Mouse (Mus musculus): ENCODE measurements around the gene Tmem207. TPM values are rescaled to one million over a fixed set of nuclear protein-coding genes. Genes with fewer than 3 reads are reported as not detected.

Gene Tmem207
- polyA plus RNA-seq, 1 experiment: not detected

DNA sequence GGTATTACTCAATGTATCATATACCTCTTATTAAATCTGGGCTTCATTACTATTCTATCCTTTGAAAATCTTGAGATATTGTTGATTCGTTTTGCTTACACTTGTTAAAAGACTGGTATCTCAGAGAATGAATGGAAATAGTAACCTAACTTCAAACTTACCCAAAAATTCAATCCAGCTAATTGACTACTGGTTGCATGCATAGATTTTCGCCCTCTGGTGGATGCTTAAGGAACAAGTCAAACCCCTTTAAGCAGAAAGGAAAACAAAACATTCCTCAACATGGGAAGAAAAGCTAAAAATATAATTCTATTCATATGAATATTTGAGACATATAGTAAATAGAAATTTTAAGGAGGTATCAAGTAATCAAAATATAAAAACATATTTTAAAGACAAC, 30.8 kb downstream of the Tmem207 start:
- no peaks in the 10 kb centered on the region for H3K9me3 ChIP-seq (replicated peaks; ENCODE audit: control insufficient read depth, insufficient read depth, low read length, poor library complexity, severe bottlenecking)
- H3K9ac ChIP-seq (ENCODE audit: low read depth, poor library complexity, severe bottlenecking): no peak overlapping the region
- H3K27me3 ChIP-seq (ENCODE audit: control insufficient read depth, insufficient read depth, low read length, poor library complexity, severe bottlenecking): no peaks in the 10 kb centered on the region
- H3K4me1 ChIP-seq (ENCODE audit: control insufficient read depth, insufficient read depth, low read length): no peaks in the 10 kb centered on the region
- TF ChIP-seq POLR2A (IDR thresholded peaks at IDR 0.05; ENCODE audit: insufficient read depth, low read length) (no peak), CTCF (IDR thresholded peaks at IDR 0.05; ENCODE audit: low read depth, low read length) (no peak), EP300 (IDR thresholded peaks at IDR 0.05; ENCODE audit: insufficient read depth, low read depth, low read length) (no peak)
- H3K36me3 ChIP-seq (ENCODE audit: control insufficient read depth, insufficient read depth, low read length, poor library complexity, severe bottlenecking): no peaks in the 10 kb centered on the region
- H3K27ac ChIP-seq (ENCODE audit: insufficient read depth, low read length): no peak overlapping the region
- H3K4me3 ChIP-seq (ENCODE audit: low read depth, low read length): no peak overlapping the region

DNA sequence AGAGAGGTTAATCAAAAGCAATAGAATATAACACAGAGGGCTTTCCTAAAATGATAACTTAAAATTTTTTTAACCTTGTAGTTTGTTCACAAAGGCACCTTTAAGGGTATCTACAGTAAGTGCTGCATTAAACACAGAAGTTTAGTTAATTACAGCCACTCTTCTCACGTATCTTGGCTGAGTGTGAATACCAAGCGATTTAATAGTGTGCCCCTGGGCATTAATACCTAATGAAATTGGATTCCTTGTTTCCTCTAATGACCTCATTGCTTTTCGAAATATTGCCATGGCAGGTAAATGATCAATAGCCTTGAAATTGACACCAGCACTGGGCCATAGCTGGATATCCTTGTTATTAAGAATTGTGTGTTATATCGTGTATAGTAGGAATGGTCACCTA, 55.3 kb downstream of the Tmem207 start:
- TF ChIP-seq EP300 (IDR thresholded peaks at IDR 0.05; ENCODE audit: insufficient read depth, low read depth, low read length): no peak
- TF ChIP-seq POLR2A (IDR thresholded peaks at IDR 0.05; ENCODE audit: insufficient read depth, low read length): no peak
- TF ChIP-seq CTCF (IDR thresholded peaks at IDR 0.05; ENCODE audit: low read depth, low read length): no peak

DNA sequence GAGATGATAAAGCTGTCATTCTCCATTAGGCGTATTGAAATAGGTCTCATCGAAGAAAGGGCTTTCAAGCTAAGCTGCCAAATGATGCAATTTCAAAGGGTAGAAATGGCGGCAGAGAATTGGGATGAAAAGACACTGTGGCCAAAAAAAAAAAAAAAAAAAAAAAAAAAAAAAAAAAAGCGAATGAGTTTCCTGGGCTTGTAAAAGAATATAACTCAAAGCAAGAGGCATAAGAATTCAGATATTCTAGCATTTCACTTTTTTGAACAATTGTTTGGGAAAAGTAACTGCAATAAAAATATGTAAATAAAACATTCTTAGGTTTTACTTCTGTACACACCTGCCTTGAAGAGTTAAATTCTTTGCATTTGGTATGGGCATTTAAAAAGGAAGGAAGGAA, 60.0 kb downstream of the Tmem207 start:
- Histone ChIP-seq H3K4me3 (ENCODE audit: low read depth, low read length) (no peak overlapping the region), H3K9ac (ENCODE audit: low read depth, poor library complexity, severe bottlenecking) (no peak overlapping the region), H3K27me3 (ENCODE audit: control insufficient read depth, insufficient read depth, low read length, poor library complexity, severe bottlenecking) (no peaks in the 10 kb centered on the region), H3K27ac (ENCODE audit: insufficient read depth, low read length) (no peak overlapping the region), H3K36me3 (ENCODE audit: control insufficient read depth, insufficient read depth, low read length, poor library complexity, severe bottlenecking) (no peaks in the 10 kb centered on the region), H3K9me3 (replicated peaks; ENCODE audit: control insufficient read depth, insufficient read depth, low read length, poor library complexity, severe bottlenecking) (no peaks in the 10 kb centered on the region), H3K4me1 (ENCODE audit: control insufficient read depth, insufficient read depth, low read length) (no peaks in the 10 kb centered on the region)
- no peak for TF ChIP-seq EP300 (IDR thresholded peaks at IDR 0.05; ENCODE audit: insufficient read depth, low read depth, low read length)
- no peak for TF ChIP-seq CTCF (IDR thresholded peaks at IDR 0.05; ENCODE audit: low read depth, low read length)
- no peak for TF ChIP-seq POLR2A (IDR thresholded peaks at IDR 0.05; ENCODE audit: insufficient read depth, low read length)

More for the DNA sequence above, 55.3 kb downstream of the Tmem207 start:
- Histone ChIP-seq H3K9me3 (replicated peaks; ENCODE audit: control insufficient read depth, insufficient read depth, low read length, poor library complexity, severe bottlenecking) (no peaks in the 10 kb centered on the region), H3K27ac (ENCODE audit: insufficient read depth, low read length) (no peak overlapping the region), H3K9ac (ENCODE audit: low read depth, poor library complexity, severe bottlenecking) (no peak overlapping the region), H3K27me3 (ENCODE audit: control insufficient read depth, insufficient read depth, low read length, poor library complexity, severe bottlenecking) (no peaks in the 10 kb centered on the region), H3K4me1 (ENCODE audit: control insufficient read depth, insufficient read depth, low read length) (no peaks in the 10 kb centered on the region), H3K4me3 (ENCODE audit: low read depth, low read length) (no peak overlapping the region), H3K36me3 (ENCODE audit: control insufficient read depth, insufficient read depth, low read length, poor library complexity, severe bottlenecking) (no peaks in the 10 kb centered on the region)

DNA sequence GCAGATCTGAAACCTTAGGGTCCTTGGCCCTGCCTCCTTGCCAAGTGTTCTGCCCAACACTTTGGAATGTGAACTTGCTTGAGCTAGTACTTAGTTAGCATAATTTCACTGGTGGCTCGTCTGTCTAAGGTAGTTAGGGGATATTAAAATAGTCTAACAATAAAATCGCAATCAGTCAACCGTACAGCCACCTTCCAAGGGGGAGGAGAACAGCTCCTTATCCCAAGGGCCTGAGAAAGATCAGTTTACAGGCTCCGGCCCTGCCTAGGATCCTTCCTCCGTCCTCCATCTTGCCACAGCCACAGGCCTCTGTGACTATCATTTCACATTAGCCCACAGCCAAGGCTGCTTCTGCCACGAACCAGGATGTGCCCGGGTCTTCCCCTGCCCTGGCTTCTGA, 63.7 kb downstream of the Tmem207 start, which contains the start of gene Cldn16:
Gene Cldn16 (plus strand): TSS at position 301 of the 400 bp plus-strand sequence.
- no peak within 1 kb of the TSS for H3K9ac ChIP-seq (ENCODE audit: low read depth, poor library complexity, severe bottlenecking)
- H3K27me3 ChIP-seq (ENCODE audit: control insufficient read depth, insufficient read depth, low read length, poor library complexity, severe bottlenecking): no peaks in the 10 kb centered on the region
- H3K9me3 ChIP-seq (replicated peaks; ENCODE audit: control insufficient read depth, insufficient read depth, low read length, poor library complexity, severe bottlenecking): no peaks in the 10 kb centered on the region
- no peaks in the 10 kb centered on the region for H3K4me1 ChIP-seq (ENCODE audit: control insufficient read depth, insufficient read depth, low read length)
- H3K4me3 ChIP-seq (ENCODE audit: low read depth, low read length): no peak within 1 kb of the TSS
- no peak within 1 kb of the TSS for H3K27ac ChIP-seq (ENCODE audit: insufficient read depth, low read length)
- no peak for TF ChIP-seq CTCF (IDR thresholded peaks at IDR 0.05; ENCODE audit: low read depth, low read length)
- H3K36me3 ChIP-seq (ENCODE audit: control insufficient read depth, insufficient read depth, low read length, poor library complexity, severe bottlenecking): no peaks in the 10 kb centered on the region

DNA sequence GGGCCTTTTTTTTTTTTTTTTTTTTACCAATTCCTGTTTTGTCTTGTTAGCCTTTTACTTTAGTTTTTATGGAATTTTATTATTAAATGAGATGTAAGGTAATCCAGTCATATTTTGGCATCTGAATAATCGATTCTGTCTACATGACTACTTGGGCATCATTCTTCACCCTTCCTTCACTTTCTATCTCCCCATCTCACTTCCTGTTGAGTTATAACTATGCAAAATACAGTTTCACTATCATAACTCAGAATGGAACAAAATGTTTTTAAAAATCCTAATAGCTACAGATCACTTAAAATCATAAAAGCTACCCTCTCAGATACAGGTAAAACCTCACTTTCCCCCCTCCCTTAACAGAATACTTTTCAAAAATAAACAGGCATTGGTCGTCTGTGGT, 70.4 kb downstream of the Tmem207 start:
- H3K4me3 ChIP-seq (ENCODE audit: low read depth, low read length): no peak overlapping the region
- no peaks in the 10 kb centered on the region for H3K36me3 ChIP-seq (ENCODE audit: control insufficient read depth, insufficient read depth, low read length, poor library complexity, severe bottlenecking)
- H3K9me3 ChIP-seq (replicated peaks; ENCODE audit: control insufficient read depth, insufficient read depth, low read length, poor library complexity, severe bottlenecking): no peaks in the 10 kb centered on the region
- H3K4me1 ChIP-seq (ENCODE audit: control insufficient read depth, insufficient read depth, low read length): no peaks in the 10 kb centered on the region
- TF ChIP-seq CTCF (IDR thresholded peaks at IDR 0.05; ENCODE audit: low read depth, low read length) (no peak), POLR2A (IDR thresholded peaks at IDR 0.05; ENCODE audit: insufficient read depth, low read length) (no peak), EP300 (IDR thresholded peaks at IDR 0.05; ENCODE audit: insufficient read depth, low read depth, low read length) (no peak)
- H3K9ac ChIP-seq (ENCODE audit: low read depth, poor library complexity, severe bottlenecking): no peak overlapping the region
- H3K27me3 ChIP-seq (ENCODE audit: control insufficient read depth, insufficient read depth, low read length, poor library complexity, severe bottlenecking): no peaks in the 10 kb centered on the region
- no peak overlapping the region for H3K27ac ChIP-seq (ENCODE audit: insufficient read depth, low read length)

DNA sequence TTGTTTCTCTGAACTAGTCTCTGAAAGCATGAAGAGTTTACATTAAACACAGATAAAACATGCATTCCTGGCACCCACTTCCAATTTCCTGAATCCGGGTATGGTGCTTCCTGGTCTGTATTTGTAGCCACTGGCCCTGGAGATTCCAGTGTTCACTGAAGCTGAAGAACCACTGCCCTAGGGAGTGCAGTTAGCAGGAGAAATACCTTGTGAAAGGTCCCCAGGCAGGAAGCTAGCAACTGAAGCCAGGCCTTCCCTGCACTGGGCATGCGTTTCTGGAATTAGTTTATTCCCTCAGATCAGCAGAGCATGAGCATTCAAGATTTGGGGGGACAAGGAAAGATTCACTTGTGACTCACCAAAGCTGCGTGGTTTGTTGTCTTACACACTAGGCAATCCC, 72.4 kb downstream of the Tmem207 start:
- Histone ChIP-seq H3K9ac (ENCODE audit: low read depth, poor library complexity, severe bottlenecking) (no peak overlapping the region), H3K36me3 (ENCODE audit: control insufficient read depth, insufficient read depth, low read length, poor library complexity, severe bottlenecking) (no peaks in the 10 kb centered on the region), H3K27ac (ENCODE audit: insufficient read depth, low read length) (no peak overlapping the region), H3K9me3 (replicated peaks; ENCODE audit: control insufficient read depth, insufficient read depth, low read length, poor library complexity, severe bottlenecking) (no peaks in the 10 kb centered on the region), H3K27me3 (ENCODE audit: control insufficient read depth, insufficient read depth, low read length, poor library complexity, severe bottlenecking) (no peaks in the 10 kb centered on the region), H3K4me1 (ENCODE audit: control insufficient read depth, insufficient read depth, low read length) (no peaks in the 10 kb centered on the region), H3K4me3 (ENCODE audit: low read depth, low read length) (no peak overlapping the region)
- no peak for TF ChIP-seq EP300 (IDR thresholded peaks at IDR 0.05; ENCODE audit: insufficient read depth, low read depth, low read length)
- no peak for TF ChIP-seq POLR2A (IDR thresholded peaks at IDR 0.05; ENCODE audit: insufficient read depth, low read length)
- no peak for TF ChIP-seq CTCF (IDR thresholded peaks at IDR 0.05; ENCODE audit: low read depth, low read length)

Other genes with a start within 250 kb of the Tmem207 start
- gene Cldn1, start 154.9 kb downstream of the Tmem207 start, polyA plus RNA-seq (2011; ENCODE audit: insufficient read depth, insufficient read length, low read depth, missing spikeins): 0.97 and 1.2 TPM in 2 replicates
- gene Cldn16, start 63.6 kb downstream of the Tmem207 start, polyA plus RNA-seq (2011; ENCODE audit: insufficient read depth, insufficient read length, low read depth, missing spikeins): not detected in 2 replicates
- 1.3 and 1.7 TPM in 2 replicates for gene Il1rap, start 54.9 kb upstream of the Tmem207 start, polyA plus RNA-seq (2011; ENCODE audit: insufficient read depth, insufficient read length, low read depth, missing spikeins)

Data from ES-Bruce4 (cell line).